Mouse (Mus musculus): ENCODE data around the gene Fam186b.
A peak's percentile ranks its signal among the peaks of the same experiment; 100 is the strongest.

Fam186b gene

DNA sequence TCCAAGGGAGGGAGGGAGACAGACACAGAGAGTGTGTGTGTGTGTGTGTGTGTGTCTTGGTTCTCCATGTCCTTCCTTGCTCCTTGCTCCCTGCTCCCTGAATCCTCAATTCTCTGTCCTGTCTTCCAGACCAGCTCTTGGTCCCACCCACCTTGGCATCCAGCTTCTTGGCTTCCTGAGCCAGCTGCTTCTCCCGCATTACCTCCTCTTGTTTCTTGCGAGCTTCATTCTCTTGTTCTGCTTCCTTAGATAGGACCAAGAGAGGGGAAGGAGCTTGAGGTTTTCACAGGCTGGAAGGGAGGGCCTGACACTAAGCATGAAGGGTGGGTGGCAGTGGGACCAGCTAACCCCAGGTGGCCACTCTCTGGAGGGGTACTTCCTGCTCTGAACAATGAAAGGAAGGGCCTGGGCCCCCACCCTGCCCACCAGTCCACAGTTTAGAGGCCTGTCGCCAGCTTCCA is 23.8 kb upstream of the Fam186b start:
- peak in 1 of 2 experiments; percentile 41 for DNase-seq

DNA sequence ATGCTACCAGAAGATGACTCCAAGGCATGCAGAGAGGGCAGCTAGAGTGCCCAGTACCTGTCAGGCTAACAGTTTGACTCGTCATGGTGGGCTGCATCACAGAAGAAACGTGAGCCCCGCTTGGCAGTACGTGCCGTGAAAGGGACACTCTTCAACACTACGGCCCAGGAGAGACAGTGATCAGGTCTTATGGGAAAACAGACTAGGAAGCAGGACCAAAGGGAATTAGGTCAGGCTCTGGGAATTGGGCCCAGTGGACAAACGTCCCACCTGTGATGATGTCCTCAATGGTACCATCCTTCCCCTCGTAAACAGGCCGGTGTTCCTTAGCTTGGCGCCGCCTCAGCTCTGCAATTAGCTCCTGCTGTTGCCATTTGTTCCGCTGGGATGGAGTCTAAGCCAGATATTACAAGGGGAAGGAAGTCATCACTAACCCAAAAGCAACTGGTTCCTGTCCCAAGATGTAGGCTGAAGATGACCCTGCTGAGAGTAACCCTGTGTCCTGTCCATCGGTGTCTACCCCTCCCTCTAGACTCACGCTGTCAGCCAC is 23.2 kb upstream of the Fam186b start:
- peak; percentile 66 to 69 for DNase-seq

DNA sequence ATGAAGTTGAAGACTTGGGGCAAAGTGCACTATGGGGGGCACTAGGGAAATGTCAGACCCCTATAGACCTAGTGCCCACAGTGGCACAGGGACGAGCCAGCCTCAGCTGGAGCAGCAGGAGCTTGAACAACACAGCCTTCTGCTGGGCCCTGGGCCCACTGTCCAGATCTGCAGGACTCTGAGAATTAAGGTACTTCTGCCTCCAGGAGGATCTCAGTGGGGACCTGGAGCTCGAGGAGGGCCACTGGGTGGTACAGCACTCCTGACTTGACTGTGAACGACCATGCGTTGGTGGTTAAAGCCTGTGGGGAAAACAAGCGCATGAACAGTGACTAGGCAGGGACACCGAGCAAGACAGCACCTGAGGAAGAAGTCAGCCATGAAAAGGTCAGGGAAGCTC is 22.4 kb upstream of the Fam186b start:
- DNase-seq = no peak

DNA sequence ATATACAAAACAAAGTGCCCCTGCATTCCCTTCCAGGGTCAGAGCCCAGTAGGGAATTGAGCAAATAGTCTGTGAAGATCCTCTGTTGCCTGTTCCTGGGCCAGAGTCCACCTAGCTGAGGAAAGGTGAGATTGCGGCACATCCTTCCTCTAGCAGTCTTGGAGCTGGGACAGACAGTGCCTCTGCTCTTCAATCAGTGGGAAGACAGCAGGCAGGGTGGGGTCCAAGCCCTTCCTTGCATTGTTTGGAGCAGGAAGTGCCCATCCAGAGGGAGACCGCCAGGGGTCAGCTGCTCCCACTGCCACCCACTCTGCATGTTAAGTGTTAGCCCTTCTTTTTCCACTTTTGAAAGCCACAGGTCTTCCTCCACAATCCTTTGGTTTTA is 21.6 kb upstream of the Fam186b start:
- DNase-seq = no peak

DNA sequence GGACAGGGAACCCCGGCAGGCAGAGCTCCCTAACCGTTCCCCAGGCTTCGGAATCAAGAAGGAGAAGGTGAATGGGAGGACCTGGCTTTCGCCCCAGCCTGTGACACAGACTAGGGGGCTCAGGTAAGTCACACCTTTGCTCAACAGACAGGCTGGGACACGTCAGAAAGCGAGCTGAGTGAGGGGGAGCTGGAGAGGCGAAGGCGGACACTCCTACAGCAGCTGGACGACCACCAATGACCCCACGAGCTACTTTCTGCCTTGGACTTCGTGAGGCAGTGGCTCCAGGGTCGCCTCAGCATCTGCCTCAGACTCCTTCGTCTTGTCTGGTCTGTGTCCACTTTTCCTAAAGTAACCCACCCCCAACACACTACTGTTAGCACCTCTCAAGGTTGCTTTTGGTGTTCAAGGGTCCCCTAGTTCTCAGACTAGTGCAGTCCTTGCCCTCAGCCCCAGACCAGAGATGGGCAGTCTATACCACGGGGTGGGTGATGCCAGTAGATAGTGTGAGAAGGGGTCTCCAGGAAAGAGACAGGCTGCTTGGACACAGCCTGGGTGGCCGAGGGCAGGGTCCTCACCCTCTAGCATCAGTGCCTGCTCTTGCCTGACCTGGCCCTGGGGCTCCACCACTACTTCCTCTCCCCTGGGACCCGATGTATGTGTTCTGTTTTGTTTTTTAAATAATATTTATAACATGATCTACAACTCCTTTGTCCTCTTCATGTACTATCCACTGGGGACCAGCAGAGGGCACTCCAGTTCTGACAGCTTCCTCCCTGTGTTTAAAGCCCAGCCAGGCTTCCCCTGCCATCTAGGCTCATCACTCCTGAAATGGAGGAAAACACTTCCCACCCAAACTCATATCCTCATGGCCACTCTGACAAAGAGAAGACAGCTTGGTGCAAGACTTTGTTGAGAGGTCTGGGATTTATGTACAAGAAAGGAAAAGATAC is 20.9 kb upstream of the Fam186b start:
- DNase-seq = peak; percentile 78 to 86

DNA sequence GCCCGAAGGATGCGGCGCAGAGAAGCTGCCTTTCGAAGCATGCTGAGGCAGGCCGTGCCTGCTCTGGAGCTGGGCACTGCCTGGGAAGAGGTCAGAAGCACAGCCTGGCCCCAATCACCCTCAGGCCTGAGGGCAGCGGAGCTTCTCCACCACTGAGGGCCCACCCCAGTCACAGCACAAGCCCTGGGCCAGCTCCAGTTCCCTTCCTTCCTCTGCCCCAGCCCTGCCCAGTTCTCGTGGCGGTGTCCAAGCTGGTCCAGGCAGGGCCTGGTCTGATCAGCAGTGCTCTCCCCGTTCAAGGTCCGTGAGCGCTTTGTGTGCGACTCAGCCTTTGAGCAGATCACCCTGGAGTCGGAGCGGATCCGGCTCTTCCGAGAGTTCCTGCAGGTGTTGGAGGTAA is 19.2 kb upstream of the Fam186b start:
- DNase-seq = no peak

DNA sequence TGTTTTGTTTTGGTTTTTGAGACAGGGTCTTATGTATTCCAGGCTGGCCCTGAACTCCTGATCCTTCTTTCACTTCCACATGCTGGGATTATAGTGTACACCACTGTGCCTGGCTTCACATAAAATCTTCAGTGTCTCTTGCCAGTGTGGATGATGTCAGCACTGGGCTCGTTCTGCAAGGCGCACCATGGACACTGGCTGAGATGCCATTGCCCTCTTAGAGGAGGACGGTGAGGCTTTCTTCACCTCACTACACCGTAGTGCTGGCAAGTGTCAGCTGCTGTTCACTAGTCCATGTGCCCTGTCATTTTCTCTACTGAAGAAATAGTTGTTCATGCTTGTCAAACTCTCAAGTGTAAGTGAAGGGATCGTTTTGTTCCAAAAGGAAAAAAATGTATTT is 14.9 kb upstream of the Fam186b start:
- DNase-seq = no peak

DNA sequence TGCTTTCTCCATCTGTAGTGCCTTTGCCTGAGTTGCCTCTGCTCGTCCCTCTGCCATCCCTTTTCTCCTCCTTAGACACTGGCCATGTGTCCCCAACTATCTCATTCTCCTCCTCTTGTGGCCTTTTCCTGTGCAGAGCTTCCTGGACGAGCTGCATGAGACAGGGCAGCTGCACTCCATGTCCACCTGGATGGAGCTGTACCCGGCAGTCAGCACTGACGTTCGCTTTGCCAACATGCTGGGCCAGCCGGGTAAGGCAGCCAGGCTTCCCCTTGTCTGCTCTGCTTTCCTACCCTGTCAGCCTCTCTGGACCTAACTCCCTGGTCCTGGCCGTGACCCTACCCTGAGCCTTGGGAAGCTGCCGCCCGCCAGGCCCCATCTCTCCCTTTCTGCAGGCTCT is 13.9 kb upstream of the Fam186b start:
- DNase-seq = no peak

DNA sequence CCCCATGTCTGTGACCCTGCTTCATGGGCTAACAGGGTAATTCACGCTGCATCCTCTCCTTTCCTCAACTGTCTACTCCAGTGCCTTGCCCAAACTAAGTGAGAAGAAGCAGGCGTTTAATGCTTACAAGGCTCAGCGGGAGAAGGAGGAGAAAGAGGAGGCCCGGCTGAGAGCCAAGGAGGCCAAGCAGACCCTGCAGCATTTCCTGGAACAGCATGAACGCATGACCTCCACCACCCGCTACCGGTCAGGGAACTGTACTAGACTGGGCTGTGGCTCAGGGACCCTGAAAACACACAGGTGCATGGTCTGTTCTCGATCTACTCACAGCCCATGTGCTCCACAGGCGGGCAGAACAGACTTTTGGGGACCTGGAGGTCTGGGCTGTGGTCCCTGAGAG is 11.8 kb upstream of the Fam186b start:
- DNase-seq = no peak

DNA sequence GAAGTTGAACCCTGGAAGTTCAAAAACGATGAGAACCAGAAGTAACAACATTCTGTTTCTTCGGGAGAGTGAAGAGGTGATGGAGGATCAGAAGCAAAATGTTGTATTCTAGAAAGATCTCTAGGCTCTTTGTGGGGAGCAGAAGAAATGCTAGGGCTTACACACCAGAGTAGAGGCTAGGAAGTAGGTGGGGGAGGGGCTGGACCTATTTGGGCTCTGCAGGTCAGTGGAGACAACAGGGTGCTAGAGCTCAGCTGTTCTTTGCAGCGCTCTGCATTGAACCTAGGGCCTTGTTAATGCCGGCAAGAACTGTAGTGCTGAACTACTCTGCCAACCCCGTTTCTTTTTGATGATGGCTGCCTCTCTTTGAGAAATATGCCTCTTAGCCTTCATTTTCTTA is 525 bp upstream of the Fam186b start:
- DNase-seq = peak in 1 of 2 experiments; percentile 53

DNA sequence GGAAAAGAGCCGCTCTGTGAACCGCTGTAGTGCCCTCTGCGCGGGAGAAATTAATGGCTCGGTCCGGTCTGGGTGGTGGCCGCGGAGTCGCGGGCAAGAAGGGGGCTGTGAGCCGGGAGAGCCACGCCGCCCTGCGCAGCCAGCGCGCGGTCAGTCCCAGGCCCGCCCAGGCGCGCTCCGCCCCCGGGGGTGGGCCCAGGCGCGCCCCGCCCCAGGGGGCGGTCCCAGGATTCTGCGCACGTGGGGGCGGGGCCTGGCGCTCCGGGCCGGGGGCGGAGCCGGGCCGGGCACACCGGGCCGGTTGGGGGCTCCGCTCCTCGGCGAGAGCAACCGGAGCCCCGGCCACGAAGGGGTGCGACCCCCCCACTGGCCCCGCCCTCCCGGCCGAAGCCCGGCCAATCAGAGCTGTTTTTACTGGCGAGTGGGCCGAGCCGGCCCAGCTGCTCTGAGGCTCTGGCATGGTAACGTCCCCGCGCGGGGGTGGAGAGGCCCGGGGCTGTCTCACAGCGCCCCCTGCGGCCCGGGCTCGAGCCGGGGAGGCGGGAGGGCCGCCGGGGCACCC is 794 bp downstream of the Fam186b start, which contains the start of gene Prpf40b:
TSS of gene Prpf40b (plus strand) at position 275 of the 562 bp plus-strand sequence.
- DNase-seq = peak; percentile 97

DNA sequence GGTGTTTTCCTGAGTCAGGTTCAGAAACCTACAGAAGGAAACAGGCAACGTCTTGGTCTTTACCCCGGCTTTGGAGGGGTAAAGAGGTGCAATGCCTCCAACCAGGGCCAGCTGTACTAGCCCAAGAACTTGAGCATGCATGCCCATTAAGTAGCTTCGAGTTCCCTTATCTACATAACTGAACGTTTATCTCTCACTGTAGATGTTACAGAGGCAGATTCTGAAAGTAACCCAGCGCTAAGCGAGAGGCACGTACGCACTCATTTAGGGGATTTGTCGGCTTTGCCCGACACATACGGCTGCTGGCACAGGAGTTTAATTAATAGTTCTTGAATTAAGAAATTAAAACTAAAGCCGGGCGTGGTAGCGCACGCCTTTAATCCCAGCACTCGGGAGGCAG is 1.4 kb downstream of the Fam186b start:
- peak in 1 of 2 experiments; percentile 18 for DNase-seq

DNA sequence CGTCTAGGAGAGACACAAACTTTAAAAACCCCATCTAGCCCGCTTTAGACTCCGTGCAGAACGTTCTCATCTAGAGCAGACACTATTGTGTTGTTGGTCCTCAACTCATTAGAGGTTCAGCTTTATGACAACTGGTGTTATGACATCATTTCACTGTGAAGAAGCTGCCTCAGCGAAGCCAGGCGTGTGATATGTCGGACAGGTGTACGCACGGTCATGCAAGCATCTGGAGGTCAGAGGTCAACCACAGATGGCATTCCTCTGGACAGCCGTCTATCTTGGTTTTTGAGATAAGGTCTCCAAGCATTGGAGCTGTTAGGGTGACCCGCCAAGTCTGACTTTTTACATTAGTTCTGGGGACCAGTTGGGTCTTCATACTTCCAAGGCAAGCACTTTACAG is 5.1 kb downstream of the Fam186b start:
- no peak for DNase-seq

DNA sequence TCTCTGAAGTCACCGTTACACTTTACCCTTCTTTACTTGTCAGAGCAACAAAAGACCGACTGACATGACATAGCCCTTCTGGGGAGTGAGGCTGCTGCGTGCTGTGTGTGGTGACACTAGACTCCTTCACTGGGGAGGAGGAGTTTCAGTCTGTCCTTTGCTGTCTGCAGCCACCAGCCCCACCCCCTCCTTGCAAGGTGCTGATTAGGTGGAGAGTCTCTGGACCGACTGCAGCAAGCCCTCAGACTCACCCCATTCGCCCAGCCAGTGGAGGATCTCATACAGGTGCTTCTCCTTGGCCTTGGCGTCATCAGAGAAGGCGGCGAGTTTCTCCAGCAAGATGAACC is 10.5 kb downstream of the Fam186b start:
- DNase-seq = no peak

DNA sequence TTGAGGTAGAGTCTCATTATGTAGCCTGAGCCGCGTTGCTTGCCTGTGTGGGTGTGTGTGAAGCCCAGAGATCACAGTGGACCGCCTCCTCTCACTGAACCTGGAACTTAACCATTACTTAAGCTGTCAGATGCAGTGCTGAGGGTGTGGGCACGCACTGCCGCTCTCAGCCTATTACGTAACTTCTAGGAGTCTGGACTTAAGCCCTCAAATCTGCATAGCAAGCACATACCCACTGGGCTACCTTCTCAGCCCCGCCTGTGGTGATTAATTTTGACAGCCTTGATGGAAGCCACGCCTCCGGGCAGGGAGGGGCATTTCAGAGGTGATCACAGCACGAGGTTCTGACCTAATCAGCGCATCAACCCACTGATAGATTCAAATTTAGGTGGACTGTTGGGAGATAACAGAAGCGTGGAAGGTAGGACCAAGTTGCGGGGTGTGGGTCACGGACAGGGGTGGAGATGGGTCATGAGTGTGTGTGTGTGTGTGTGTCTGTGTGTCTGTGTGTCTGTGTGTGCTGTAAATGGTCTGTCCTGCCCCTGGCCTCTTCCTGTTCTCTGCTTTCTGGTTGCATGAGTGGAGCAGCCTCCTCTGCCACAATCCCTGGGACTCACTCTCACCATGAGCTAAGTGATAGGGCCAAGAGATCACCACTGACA is 11.0 kb downstream of the Fam186b start:
- DNase-seq = no peak

DNA sequence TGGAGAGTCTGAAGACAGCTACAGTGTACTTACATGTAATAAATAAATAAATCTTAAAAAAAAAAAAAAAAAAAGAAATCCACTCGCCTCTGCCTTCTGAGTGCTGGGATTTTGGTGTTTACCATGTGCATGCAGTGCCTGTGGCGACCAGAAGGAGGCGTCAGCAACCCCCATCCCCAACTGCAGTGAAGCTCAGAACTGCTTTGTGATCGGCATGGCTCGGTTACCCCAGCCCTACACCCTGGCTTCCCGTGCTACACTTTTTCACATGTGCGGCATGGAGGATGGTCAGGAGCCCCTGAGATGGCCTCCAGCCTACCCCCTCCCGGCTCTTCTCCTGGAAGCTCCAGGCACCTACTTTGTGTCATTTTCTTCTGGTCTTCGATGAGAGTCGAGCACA is 12.2 kb downstream of the Fam186b start:
- no peak for DNase-seq

DNA sequence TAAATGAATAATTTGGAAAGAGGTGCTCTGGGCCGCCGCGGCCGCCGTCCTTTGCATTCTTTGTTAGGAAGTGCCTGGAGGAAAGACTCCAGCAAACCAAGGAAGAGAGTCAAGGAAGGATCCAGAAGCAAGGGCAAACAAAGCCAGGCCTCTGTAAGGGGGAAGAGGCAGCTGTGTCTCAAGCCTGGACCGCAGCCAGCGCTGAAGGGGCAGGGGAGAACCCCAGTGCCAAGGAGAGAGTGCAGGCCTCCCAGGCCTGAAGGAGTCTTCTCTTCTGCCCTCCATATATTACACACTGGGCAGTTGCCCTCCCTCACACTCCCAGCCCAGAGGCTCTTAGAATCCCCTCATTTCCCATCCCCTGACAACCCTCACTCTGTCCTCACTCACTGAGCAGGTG is 17.4 kb downstream of the Fam186b start:
- no peak for DNase-seq

DNA sequence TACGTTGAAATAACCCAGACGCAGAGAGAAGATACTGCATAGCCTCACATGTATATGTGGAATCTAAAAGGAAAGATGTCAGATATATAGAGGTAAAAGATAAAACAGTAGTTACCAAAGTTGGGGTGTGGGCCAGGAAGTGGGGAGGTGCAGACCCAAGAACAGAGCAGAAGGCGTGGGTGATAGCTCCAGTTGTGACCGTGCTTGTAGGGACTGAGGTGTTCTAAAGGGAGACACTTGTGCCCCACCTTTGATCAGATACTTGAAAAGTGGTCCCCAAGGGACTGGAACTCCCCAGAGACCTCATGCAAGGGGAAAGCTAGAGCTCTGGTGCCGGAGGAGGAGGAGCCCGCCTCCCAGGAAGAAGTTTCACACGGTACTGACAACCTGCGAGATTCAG is 19.6 kb downstream of the Fam186b start:
- no peak for DNase-seq

DNA sequence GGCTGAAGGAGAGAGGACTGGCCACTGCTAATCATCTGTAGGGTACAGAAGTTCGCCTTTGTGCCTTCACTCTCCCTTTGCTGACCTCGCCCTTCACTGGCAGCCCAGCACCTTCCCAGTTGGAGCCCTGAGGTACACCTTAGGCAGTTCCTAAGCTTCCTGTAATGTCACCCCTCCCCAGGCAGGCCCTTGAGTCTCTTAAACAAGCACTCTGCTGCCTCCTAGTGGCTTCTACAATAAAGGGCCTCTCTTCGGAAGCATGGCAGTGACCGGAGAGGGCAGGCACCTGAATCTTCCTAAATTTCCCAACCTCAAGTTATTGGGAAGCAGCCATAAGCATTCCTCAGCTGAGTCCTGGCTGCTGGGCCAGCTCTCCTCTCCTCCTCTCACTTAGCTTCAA is 30.0 kb downstream of the Fam186b start:
- peak; percentile 64 to 81 for DNase-seq

DNA sequence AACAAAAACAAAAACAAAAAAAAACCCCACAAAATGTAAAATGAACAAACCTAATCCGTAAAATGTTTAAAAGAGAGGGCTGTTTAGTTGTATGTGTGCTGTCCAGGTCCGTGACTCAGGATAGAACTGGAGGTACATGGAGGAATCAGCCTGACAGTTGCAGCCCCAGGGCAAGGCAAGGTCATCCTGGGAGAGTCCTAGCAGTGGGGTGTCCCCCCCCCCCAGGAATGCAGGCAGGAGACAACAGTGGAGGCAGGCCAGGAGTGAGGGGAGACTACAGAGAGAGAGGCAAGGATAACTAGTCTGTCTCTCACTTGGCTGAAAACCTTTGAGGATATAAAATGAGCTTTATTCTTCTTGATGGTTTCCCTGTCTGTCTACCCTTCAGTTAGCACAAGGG is 31.3 kb downstream of the Fam186b start:
- no peak for DNase-seq

DNA sequence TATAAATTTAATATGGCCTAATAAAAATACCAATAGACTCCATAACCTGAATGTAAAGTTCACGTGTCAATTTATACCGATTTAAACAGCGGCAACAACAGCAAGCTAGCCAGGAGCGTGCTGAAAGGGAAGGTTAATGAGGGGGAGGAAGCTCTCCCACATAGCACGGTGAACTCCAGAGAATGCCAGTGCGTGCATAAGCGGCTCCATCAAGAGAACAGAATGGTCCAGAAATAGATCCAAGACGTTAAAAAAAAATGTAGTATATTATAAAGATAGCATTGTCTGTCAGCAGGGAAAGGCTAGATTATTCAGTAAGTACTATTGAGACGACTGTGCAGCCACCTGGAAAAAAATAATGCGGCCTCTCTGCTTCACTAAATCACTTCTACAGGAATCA is 33.0 kb downstream of the Fam186b start:
- no peak for DNase-seq

DNA sequence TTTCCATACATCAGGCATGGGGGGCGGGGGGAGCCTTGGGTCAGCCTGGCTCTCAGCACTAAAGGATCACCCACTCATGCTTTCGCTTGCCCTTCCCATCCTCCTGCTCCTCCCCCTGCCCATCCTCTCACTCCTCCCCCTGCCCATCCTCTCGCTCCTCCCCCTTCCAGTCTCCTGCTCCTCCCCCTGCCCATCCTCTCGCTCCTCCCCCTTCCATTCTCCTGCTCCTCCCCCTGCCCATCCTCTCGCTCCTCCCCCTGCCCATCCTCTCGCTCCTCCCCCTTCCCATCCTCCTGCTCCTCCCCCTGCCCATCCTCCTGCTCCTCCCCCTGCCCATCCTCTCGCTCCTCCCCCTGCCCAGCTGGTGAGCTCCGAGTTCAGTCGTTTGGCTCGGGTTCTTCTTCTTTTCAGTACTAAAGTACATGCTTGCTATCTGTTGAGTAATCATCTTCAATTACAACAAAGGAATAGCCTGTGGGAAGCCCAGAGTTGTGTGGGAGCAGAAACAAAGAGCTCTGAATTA is 35.9 kb downstream of the Fam186b start:
- DNase-seq = peak in 1 of 2 experiments; percentile 57

DNA sequence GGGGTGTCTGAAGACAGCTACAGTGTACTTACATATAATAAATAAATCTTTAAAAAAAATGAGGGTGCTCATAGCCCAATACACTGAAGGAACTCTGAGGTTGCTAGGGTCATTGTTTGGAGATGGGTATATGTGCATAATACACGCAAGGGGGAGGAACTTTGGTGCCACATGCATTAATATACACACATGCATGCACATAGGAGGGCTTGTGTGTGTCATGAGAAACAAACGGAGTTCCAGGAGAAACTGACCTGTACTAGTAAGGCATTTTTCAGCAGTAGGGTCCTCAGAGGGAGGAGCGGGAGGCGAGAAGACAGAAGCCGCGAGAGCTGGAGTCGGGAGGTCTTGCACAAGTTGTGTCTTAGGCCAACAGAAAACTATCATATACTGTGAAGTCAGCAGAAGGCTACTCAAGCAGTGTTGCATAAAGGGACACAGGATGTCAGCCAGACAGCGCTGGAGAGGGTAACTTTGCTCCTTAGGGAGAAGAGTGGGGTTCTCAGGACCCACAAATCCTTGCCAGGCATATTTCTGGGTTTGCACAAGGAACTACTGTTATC is 36.4 kb downstream of the Fam186b start:
- no peak for DNase-seq

All from cerebellum, postnatal 25 days (tissue).